Mouse (Mus musculus) forelimb bud, embryonic 11.5 days (tissue): Measurements from ENCODE around the gene Dnah2.

ENCODE experiments used
- DNase-seq: peaks from one replicate; pipeline ENCODE4 v3.0.0-alpha.2; 2012; ENCODE audit warnings: low read depth, low spot score

The Dnah2 gene

DNA sequence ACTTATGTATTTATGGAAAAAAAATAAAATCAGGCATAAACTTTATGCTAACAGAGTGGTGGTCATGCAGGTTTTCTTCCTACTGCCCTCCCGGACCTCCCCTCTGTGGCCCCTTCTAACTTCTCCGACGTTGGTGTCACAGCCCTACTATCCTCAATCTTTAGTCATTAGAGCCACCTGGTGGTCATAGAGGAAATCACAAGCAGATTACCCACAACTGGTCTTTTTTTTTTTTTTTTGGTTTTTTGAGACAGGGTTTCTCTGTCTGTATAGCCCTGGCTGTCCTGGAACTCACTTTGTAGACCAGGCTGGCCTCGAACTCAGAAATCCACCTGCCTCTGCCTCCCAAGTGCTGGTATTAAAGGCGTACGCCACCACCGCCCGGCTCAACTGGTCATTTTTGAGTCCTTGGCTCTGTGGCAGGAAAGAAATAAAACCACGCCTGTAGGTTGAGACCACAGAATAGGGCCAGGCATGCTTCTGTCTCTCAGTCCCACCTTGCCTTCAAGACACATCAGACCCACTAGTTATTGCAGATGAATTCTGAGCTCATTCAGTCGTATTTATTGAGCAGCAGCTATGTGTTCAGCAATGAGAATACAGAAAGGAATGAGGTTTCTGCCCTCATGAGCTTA lies 158.4 kb downstream of the Dnah2 start:
- peak; percentile 84 for DNase-seq

DNA sequence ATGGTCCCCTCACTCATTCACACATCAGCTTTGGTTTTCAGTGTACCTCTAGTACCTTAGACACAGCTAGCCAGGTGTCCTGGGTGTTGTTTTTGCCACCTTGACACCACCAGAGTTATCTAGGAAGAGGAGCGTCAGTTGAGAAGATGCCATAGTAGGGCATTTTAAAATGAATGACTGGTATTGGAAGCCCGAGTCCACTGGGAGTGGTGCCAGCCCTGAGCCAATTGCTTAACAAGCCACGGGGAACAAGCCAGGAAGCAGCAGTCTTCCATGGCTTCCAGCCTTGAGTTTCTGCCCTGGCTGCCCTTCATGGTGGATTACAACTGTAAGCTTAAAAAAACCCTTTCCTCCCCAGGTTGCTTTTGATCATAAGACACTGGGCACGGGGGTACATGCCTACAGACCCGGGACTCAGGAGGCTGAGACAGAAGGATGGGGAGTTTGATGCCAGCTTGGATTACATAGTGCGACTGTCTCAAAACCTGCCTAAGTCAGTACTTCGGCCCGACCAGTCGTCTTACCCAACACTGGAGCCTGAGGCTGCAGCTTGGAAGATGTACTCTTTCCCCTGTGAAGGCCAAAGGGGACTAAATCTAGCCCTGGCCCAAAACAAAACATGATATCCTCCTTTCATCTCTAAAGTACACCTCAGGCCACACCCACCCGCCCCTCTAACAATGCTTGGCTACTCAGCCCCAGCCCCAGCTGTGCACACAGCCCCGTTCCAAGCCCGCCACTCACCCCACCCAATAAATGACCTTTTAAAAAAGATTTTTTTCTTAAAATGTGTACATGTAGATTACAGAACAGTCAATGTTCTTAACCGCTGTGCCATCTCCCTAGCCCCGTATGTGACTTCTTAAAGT lies 159.1 kb downstream of the Dnah2 start:
- no peak for DNase-seq

DNA sequence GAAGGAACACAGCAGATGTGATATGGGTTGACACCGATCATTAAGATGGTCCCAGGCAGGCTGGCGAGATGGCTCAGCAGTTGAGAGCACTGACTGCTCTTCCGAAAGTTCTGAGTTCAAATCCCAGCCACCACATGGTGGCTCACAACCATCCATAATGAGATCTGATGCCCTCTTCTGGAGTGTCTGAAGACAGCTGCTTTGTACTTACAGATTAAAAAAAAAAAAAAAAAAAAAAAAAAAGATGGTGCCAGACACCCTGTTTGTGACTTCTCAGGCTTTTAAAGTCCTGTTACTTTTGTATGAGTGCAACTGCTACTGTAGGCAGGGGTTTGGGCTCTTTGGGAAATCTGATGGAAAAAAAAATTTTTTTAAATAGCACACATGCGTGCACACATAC lies 160.2 kb downstream of the Dnah2 start:
- no peak for DNase-seq

DNA sequence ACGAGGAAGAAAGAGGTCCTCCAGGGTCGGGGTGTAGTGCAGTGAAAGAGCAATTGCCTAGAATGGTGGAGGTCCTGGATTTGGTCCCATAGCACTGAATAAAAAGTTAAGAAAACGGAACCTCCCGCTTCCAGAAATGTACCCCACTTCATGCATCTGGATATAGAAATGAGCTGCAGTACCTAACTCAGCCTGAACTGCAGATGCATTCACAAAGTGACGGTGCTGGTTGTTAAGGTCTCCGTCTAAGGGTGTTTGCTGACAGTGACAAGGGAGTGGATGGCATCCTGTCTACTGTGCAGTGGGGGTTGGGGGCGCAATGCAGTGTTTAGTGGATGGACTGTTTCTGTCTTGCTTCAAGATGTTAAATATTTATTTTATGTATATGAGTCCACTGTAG lies 162.2 kb downstream of the Dnah2 start:
- no peak for DNase-seq

DNA sequence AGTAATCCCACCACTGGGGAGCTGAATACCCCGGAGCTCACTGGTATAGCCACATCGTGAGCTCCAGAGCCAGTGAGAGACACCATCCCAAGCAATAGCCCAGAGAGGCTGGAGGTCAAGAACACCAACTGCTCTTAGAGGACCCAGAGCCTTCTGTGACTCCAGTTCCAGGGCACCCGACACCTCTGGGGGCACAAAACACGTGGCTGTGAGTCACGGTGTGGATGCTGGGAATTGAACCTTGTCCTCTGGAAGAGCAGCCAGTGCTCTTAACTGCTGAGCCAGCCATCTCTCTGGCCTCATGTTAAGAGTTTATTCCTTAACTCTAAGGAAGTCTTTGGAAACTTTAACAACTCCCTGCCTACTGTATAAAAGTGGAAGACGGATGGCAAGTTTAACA lies 163.9 kb downstream of the Dnah2 start:
- no peak for DNase-seq

DNA sequence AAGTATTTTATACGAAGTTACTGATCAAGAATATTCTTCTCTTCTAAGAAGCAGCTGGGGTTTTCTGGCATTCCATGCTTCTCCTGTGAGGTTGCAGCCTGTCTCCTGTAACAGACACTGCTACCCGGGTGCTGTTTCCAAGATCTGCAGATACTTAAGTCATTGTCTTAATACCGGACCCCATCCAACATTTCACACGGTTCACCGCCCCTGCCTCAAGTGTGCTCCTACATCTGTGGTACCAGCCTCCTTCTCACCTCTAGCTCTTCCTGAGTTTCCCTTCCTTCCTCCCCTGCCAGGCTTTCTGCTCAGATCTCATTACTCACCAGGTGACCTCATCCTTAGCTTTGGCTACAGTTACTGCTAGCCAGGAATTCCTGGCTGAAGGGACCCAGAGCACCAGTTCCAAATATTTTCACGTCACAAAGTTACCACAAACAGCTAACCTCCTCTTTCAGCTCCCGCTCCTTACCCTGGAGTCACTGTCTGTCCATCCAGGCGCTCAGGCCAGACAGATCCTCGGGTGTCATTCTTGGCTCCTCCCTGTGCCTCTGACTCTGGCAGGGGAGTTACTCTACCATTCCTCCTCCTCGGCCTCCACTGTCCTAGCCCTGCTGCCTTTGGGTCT lies 166.3 kb downstream of the Dnah2 start:
- DNase-seq, result no peak

DNA sequence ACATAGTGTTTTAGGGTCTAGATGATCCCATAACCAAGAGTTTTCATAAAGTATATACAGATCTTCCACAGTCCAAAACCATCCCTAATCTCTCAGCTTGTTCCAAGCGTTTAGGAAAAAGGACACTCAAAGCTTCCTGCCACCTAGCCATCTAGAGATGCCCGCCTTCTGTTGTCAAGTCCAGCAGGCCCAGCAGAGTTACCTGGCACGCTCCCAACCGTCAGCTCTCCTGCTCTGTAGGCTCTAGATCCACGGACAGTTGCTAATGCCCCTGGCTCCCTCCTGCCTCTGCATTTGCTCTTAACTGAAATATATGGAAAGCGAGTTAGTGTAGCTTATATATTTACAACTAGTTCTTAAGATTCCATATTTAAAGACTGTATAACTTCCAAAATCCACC lies 167.6 kb downstream of the Dnah2 start:
- no peak for DNase-seq

DNA sequence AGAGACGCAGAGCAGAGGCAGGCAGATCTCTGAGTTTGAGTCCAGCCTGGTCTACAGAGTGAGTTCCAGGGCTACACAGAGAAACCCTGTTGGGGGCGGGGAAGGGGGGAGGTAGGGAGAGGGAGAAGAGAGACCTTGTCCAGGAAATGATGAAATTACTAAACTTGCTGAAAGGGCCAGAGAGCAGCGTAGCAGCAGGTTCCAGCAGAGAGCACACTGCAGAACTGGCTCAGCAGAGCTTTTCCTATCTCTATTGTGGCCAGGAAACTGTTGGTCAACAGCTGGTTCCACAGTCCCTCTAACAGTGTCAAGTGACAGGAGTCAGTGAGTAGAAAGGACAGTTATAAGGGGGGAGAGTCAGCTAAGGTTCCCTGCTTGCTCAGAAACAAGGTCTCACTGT lies 169.3 kb downstream of the Dnah2 start:
- DNase-seq, result no peak

DNA sequence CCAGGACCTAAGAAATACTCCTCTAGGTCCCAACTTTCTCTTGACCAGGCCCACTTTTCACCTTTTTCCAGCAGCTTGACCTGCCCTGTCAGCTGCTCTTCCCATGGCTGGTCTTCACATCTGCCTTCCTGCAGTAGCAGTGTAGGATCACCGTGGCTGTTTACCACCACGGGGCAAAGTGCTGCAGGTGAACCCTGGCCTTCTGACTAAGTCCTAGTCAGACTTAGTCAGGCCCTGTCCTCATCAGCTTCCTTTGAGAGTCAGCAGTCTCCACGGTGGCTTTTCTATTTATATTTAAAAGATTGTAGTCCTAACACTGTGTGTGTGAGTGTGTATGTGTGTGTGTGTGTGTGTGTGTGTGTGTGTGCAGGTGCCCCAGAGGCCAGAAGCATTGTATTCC lies 171.1 kb downstream of the Dnah2 start:
- no peak for DNase-seq

DNA sequence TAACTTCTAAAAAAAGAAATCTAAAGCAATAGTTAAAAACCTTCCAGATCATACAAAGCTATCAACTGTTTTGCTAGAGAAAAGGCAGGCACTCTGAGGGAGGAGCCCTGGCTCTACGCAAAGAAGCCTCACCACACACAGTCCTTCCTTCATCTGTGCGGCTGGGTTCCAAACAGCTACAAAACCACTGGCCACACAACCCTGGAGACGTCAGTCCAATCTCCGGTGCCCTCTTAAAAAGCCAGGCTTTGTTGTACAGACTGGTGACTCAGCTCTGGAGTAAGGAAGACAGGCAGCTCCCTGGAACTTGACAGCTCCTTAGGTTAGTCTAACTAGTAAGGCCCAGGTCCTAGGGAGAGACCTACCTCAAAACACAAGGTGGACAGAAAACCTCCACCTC lies 173.3 kb downstream of the Dnah2 start:
- DNase-seq, result no peak

DNA sequence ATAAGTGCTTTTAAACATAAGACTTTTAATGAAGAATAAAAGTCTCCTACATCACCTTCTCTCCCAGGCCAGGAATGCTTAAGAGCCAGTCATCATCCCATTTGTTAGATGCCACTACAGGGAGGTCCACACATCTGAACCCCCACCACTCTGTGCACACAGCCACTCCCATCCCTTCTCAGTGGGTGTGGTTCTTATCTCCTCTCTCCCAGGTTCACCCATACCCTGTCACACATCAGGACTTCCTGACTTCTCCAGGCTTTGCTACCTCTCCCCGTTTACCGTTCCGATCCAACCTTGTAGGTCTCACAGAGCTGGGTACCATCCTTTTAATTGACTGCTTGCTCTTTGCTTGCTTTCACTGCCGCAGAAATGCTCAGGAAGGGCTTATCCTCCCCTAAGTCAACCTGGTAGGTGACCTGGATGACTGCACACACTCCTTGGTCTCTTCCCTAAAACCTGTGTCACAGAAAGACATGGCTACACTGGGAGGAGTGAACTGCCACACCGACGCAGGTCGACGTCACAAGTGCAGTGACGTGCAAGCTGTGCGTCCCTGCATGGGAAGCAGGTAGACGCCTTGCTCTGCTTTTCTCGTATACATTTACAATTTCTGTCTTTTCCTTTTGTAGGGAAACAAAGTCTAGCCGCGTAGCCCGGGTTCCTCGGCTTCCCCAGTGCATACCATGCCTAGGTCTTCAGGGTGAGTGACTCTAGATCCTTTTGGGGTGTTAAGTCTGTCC lies 175.5 kb downstream of the Dnah2 start:
- no peak for DNase-seq

DNA sequence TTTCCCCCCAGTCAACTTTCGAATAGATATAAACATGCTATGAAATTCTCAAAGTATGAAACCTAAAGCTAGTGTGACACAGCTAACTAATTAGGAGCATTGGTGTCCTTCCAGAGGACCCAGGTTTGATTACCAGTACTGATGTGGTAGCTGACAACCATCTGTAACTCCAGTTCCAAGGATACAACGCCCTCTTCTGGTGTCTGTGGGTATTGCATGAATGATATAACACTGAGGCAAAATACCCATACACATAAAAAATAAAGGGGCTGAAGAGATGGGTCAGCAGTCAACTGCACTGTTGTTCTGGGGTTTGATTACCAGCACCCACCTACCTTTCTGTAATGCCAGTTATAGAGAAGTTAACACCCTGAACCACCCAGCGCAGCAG lies 176.1 kb downstream of the Dnah2 start:
- no peak for DNase-seq

DNA sequence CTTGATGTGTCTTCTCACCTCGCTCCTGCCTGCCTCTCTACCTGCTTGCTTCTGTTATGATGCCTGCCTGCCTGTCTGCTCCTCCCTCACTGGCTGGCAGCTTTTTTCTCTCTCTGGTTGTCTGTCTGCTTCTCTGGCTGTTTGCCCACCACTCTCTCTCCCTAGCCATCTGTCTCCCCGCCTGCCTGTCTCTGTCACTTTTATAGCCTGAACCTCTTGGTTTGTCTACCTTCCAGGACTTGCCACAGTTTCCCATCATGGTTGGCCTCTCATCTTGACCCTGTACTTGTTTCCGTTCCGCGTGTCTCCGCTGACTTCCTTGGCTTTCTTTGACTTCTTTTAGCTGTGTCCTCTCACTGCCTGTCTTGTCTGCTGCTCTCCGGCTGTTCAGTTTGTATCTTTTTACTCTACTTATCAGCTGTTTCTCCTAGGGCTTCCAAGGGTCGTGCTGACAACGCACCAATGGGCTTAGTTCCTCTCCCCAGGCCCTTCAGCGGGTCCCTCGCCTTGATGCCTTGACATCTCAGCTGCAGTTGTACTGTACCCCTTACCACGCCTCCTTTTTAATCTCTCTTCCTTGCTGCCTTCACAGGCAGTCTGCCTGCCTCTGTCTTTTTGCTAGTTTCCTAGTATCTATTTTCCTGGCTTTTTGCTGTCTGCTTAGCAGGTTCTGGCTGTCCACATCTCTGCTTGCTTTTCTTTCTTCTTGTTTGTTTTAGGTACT lies 176.7 kb downstream of the Dnah2 start:
- DNase-seq, result no peak

DNA sequence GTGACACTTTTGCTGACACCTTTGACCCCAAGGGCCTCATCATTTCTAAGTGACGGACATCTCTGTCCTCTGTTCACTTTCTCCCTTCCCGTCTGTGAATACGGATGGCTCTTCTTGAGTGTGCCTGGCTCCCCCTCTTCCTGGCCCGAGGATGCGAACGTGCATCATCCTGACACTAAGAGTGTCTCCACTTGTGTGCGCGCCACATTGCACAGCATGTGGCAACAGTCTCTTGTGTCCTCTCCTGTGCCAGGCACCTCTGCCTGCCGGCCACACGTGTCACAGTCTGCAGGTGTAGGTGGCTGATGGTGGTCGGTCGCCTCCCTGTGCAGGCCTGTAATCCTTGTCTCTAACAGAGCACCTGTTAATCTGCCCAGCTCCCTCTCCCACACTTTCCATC lies 177.3 kb downstream of the Dnah2 start:
- no peak for DNase-seq

DNA sequence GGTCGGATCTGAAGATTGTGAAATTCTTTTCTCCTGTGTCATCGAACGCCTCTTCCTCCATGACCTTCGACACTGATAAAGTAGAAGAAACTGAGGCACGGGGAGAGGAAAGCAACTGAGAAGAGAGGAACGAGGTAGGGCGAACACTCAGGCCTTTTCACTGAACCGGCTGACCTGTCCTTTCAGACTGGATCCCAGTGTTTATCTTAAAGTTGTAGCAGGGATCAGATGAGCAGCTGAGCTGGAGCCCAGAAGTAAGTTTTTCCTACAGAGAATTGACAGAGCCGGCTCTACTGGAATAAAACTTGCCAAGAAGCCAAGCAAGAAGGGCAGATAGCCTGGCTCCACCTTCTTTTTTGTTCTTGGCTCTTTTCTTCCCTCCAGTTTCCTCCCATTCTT lies 178.1 kb downstream of the Dnah2 start:
- no peak for DNase-seq
